Mouse (Mus musculus): ENCODE measurements around the gene Mbd3. TPM values are rescaled to one million over a fixed set of nuclear protein-coding genes. Genes with fewer than 3 reads are reported as not detected.

Gene Mbd3
- polyA plus RNA-seq, 1 experiment from 2014 or later, result 227 TPM

- Histone ChIP-seq H3K4me1 (peaks cover 35% of the 10 kb centered on the region), H3K27ac (no peak overlapping the region), H3K9ac (no peak overlapping the region), H3K36me3 (replicated peaks) (peaks cover 64% of the 10 kb centered on the region), H3K4me3 (no peak overlapping the region), H3K9me3 (no peaks in the 10 kb centered on the region), H3K4me2 (no peak overlapping the region), H3K27me3 (replicated peaks) (no peaks in the 10 kb centered on the region)
- no peak for ATAC-seq (replicated peaks)
- WGBS, result 93% methylated on average over 10 of the region's 10 CpGs
These were observed 21.4 kb upstream of the Mbd3 start for GRCm38 (mm10) chr10:80420729-80421128.

GRCm38 (mm10) chr10:80419419-80419818 lies 20.1 kb upstream of the Mbd3 start:
- H3K9ac ChIP-seq, result no peak overlapping the region
- no peaks in the 10 kb centered on the region for H3K9me3 ChIP-seq
- peaks cover 66% of the 10 kb centered on the region for H3K36me3 ChIP-seq (replicated peaks)
- H3K4me1 ChIP-seq, result peaks cover 35% of the 10 kb centered on the region
- peak overlapping the region; percentile 46 for H3K27ac ChIP-seq
- no peak overlapping the region for H3K4me2 ChIP-seq
- 64% methylated on average over 8 of the region's 8 CpGs for WGBS
- ATAC-seq (replicated peaks), result no peak
- no peak overlapping the region for H3K4me3 ChIP-seq
- no peaks in the 10 kb centered on the region for H3K27me3 ChIP-seq (replicated peaks)

- Histone ChIP-seq H3K36me3 (replicated peaks) (peaks cover 75% of the 10 kb centered on the region), H3K4me1 (peaks cover 31% of the 10 kb centered on the region), H3K27ac (peak overlapping the region; percentile 46; the same call in 1 of the 2 replicates), H3K4me2 (no peak overlapping the region), H3K9ac (no peak overlapping the region), H3K4me3 (no peak overlapping the region), H3K27me3 (replicated peaks) (no peaks in the 10 kb centered on the region), H3K9me3 (no peaks in the 10 kb centered on the region)
- ATAC-seq (replicated peaks), result no peak
- 40% methylated on average over 3 of the region's 3 CpGs for WGBS
These were observed 19.0 kb upstream of the Mbd3 start for GRCm38 (mm10) chr10:80418311-80418710.

GRCm38 (mm10) chr10:80417841-80418240 lies 18.5 kb upstream of the Mbd3 start:
- 0 out of 2 replicates have a peak overlapping the region, but pooled peaks have one; percentile 25 for H3K27ac ChIP-seq
- H3K9me3 ChIP-seq, result no peaks in the 10 kb centered on the region
- H3K36me3 ChIP-seq (replicated peaks), result peaks cover 80% of the 10 kb centered on the region
- H3K4me3 ChIP-seq, result no peak overlapping the region
- H3K9ac ChIP-seq, result no peak overlapping the region
- 91% methylated on average over 1 of the region's 1 CpGs for WGBS
- no peak overlapping the region for H3K4me2 ChIP-seq
- no peak for ATAC-seq (replicated peaks)
- no peaks in the 10 kb centered on the region for H3K27me3 ChIP-seq (replicated peaks)
- peaks cover 28% of the 10 kb centered on the region for H3K4me1 ChIP-seq

- Histone ChIP-seq H3K4me3 (no peak overlapping the region), H3K27ac (0 out of 2 replicates have a peak overlapping the region, but pooled peaks have one; percentile 25), H3K9me3 (no peaks in the 10 kb centered on the region), H3K36me3 (replicated peaks) (peaks cover 84% of the 10 kb centered on the region), H3K4me1 (peaks cover 27% of the 10 kb centered on the region), H3K27me3 (replicated peaks) (no peaks in the 10 kb centered on the region), H3K4me2 (no peak overlapping the region), H3K9ac (no peak overlapping the region)
- WGBS, result 92% methylated on average over 10 of the region's 10 CpGs
- ATAC-seq (replicated peaks), result no peak
These were observed 18.0 kb upstream of the Mbd3 start for GRCm38 (mm10) chr10:80417371-80417770.

GRCm38 (mm10) chr10:80415566-80415965 lies 16.2 kb upstream of the Mbd3 start:
- H3K9me3 ChIP-seq, result no peaks in the 10 kb centered on the region
- H3K4me3 ChIP-seq, result no peak overlapping the region
- peaks cover 18% of the 10 kb centered on the region for H3K4me1 ChIP-seq

GRCm38 (mm10) chr10:80412656-80413541 lies 13.5 kb upstream of the Mbd3 start:
- H3K27ac ChIP-seq, result peak overlapping the region; percentile 45; the same call in 1 of the 2 replicates
- H3K27me3 ChIP-seq (replicated peaks), result no peaks in the 10 kb centered on the region
- 0 out of 2 replicates have a peak, but pooled peaks cover 1% of the 10 kb centered on the region for H3K4me1 ChIP-seq
- no peaks in the 10 kb centered on the region for H3K9me3 ChIP-seq
- no peak overlapping the region for H3K4me3 ChIP-seq
- 82% methylated on average over 44 of the region's 44 CpGs for WGBS
- ATAC-seq (replicated peaks), result no peak
- no peak overlapping the region for H3K9ac ChIP-seq
- no peak overlapping the region for H3K4me2 ChIP-seq
- H3K36me3 ChIP-seq (replicated peaks), result peaks cover 78% of the 10 kb centered on the region

More at GRCm38 (mm10) chr10:80415566-80415965, 16.2 kb upstream of the Mbd3 start:
- Histone ChIP-seq H3K9ac (no peak overlapping the region), H3K36me3 (replicated peaks) (peaks cover 93% of the 10 kb centered on the region), H3K27ac (no peak overlapping the region), H3K27me3 (replicated peaks) (no peaks in the 10 kb centered on the region), H3K4me2 (no peak overlapping the region)
- ATAC-seq (replicated peaks), result no peak
- WGBS, result 92% methylated on average over 7 of the region's 7 CpGs

GRCm38 (mm10) chr10:80407924-80408323 lies 8.6 kb upstream of the Mbd3 start:
- Histone ChIP-seq H3K36me3 (replicated peaks) (peaks cover 42% of the 10 kb centered on the region), H3K27ac (no peak overlapping the region), H3K27me3 (replicated peaks) (no peaks in the 10 kb centered on the region), H3K4me1 (peaks cover 33% of the 10 kb centered on the region), H3K4me3 (no peak overlapping the region), H3K4me2 (no peak overlapping the region), H3K9ac (no peak overlapping the region), H3K9me3 (no peaks in the 10 kb centered on the region)
- 54% methylated on average over 4 of the region's 4 CpGs for WGBS
- ATAC-seq (replicated peaks), result no peak

- peaks cover 33% of the 10 kb centered on the region for H3K4me1 ChIP-seq
- peak; percentile 78 for ATAC-seq (replicated peaks)
- peak within 1 kb of the TSS; percentile 55 for H3K4me3 ChIP-seq
- peak within 1 kb of the TSS; percentile 84 for H3K27ac ChIP-seq
- H3K36me3 ChIP-seq (replicated peaks), result peaks cover 39% of the 10 kb centered on the region
- H3K9ac ChIP-seq, result peak within 1 kb of the TSS; percentile 61
- H3K4me2 ChIP-seq, result peak within 1 kb of the TSS; percentile 82
- 2% methylated on average over 27 of the region's 27 CpGs for WGBS
- H3K27me3 ChIP-seq (replicated peaks), result no peaks in the 10 kb centered on the region
- H3K9me3 ChIP-seq, result no peaks in the 10 kb centered on the region
These were observed 7.5 kb upstream of the Mbd3 start, which contains the start of gene Uqcr11 for GRCm38 (mm10) chr10:80406684-80407501. Gene Uqcr11, minus strand, starts transcription at chr10:80406830.

GRCm38 (mm10) chr10:80405481-80406173 lies 6.3 kb upstream of the Mbd3 start:
- peak overlapping the region; percentile 61 for H3K9ac ChIP-seq
- no peaks in the 10 kb centered on the region for H3K27me3 ChIP-seq (replicated peaks)
- H3K27ac ChIP-seq, result no peak overlapping the region; the same call in 1 of the 2 replicates
- H3K4me1 ChIP-seq, result peaks cover 39% of the 10 kb centered on the region
- peaks cover 29% of the 10 kb centered on the region for H3K36me3 ChIP-seq (replicated peaks)
- no peaks in the 10 kb centered on the region for H3K9me3 ChIP-seq
- 57% methylated on average over 10 of the region's 10 CpGs for WGBS
- H3K4me3 ChIP-seq, result peak overlapping the region; percentile 55
- no peak for ATAC-seq (replicated peaks)
- peak overlapping the region; percentile 82 for H3K4me2 ChIP-seq

- H3K27me3 ChIP-seq (replicated peaks), result no peaks in the 10 kb centered on the region
- 95% methylated on average over 4 of the region's 4 CpGs for WGBS
These were observed 3.8 kb upstream of the Mbd3 start for GRCm38 (mm10) chr10:80403044-80403692.

More at GRCm38 (mm10) chr10:80403044-80403692, 3.8 kb upstream of the Mbd3 start:
- Histone ChIP-seq H3K4me2 (no peak overlapping the region), H3K4me3 (no peak overlapping the region), H3K36me3 (replicated peaks) (peaks cover 19% of the 10 kb centered on the region), H3K9ac (no peak overlapping the region), H3K27ac (no peak overlapping the region), H3K4me1 (peaks cover 48% of the 10 kb centered on the region), H3K9me3 (no peaks in the 10 kb centered on the region)
- ATAC-seq (replicated peaks), result no peak
